Mouse (Mus musculus) bone marrow, adult 2 months (tissue): ENCODE measurements at regions not wholly inside any gene's neighbourhood (a gene's known extent, or its start where the extent isn't known, plus 50 kb on each side); places are given as distances from the start of the nearest gene placed in this dataset.

Source experiments
- CTCF ChIP-seq: fragments of 200-500 bp; IDR thresholded peaks from 2 replicates; pipeline ENCODE4 v1.5.1; 2011; ENCODE audit warnings: low read length, control low read depth; ENCODE audit not compliant: control insufficient read depth, insufficient read depth
- POLR2A ChIP-seq: fragments of 200-500 bp; IDR thresholded peaks from 2 replicates; pipeline ENCODE4 v1.6.1; 2011; ENCODE audit warnings: low read depth, mild to moderate bottlenecking, control low read depth, low read length, borderline replicate concordance; ENCODE audit not compliant: control insufficient read depth

GRCm38 (mm10) chr7:136032026-136032425 is 315.9 kb upstream of the Mki67 start:
- no peak for TF ChIP-seq POLR2A
- TF ChIP-seq CTCF = no peak
